Mouse (Mus musculus) heart, embryonic 13.5 days (tissue): ENCODE results near the gene Togaram2. TPM values are rescaled to one million over a fixed set of nuclear protein-coding genes. Genes with fewer than 3 reads are reported as not detected.
"Not testable (repeated sequence)": the region's sequence is repeated elsewhere in the genome, so short reads cannot be mapped to it uniquely, and the experiment has no call there.

Experiments used
- ATAC-seq: fragments of 200-750 bp; cut with Nextera tagmentation; 2 replicates; pipeline ENCODE4 v1.8.0; 2017; ENCODE audit warnings: moderate TSS enrichment; ENCODE audit not compliant: insufficient number of reproducible peaks, low FRiP score, low TSS enrichment; ENCODE audit errors: extremely low read depth
- H3K27ac ChIP-seq: fragments of 300-500 bp; sonication (generic); replicated peaks from 2 replicates; pipeline ENCODE4 v1.5.1; 2015; ENCODE audit warnings: moderate library complexity, mild to moderate bottlenecking, inconsistent platforms
- H3K27me3 ChIP-seq: fragments of 300-500 bp; sonication (generic); replicated peaks from 2 replicates; pipeline ENCODE4 v1.6.1; 2015; ENCODE audit warnings: mild to moderate bottlenecking, inconsistent platforms
- H3K36me3 ChIP-seq: fragments of 300-500 bp; sonication (generic); 2 replicates; pipeline ENCODE4 v1.6.1; 2015; ENCODE audit warnings: mild to moderate bottlenecking, inconsistent platforms
- H3K4me1 ChIP-seq: fragments of 300-500 bp; sonication (generic); 2 replicates; pipeline ENCODE4 v1.6.1; 2015; ENCODE audit warnings: inconsistent platforms
- H3K4me2 ChIP-seq: fragments of 300-500 bp; sonication (generic); 2 replicates; pipeline ENCODE4 v1.6.1; 2015; ENCODE audit warnings: inconsistent platforms, mild to moderate bottlenecking, moderate library complexity
- H3K4me3 ChIP-seq: fragments of 300-500 bp; sonication (generic); 2 replicates; pipeline ENCODE4 v1.5.1; 2015; ENCODE audit warnings: moderate library complexity, mild to moderate bottlenecking, inconsistent platforms
- H3K9ac ChIP-seq: fragments of 300-500 bp; sonication (generic); 2 replicates; pipeline ENCODE4 v1.6.1; 2015; ENCODE audit warnings: inconsistent platforms, mild to moderate bottlenecking, moderate library complexity
- H3K9me3 ChIP-seq: fragments of 300-500 bp; sonication (generic); 2 replicates; pipeline ENCODE4 v1.6.1; 2016; ENCODE audit warnings: inconsistent platforms
- WGBS: fragments of 180-500 bp; shearing (Covaris S2); methylation state at CpG from one replicate; pipeline ENCODE4 v1.1.7; 2015; ENCODE audit warnings: mixed read lengths; 5-methylcytosine and 5-hydroxymethylcytosine counted together
- polyA plus RNA-seq: library from polyadenylated mRNA; unstranded; fragments of >200 nt; fragmentation: Nextera tagmentation; extraction: Ambion mirVana; gene quantifications from 2 replicates; pipeline ENCODE4 v1.2.1, GENCODE M21; 2015

Gene Togaram2
- polyA plus RNA-seq, 1 experiment from 2014 or later: 2.3 TPM

GRCm38 (mm10) chr17:71730655-71731054, 57.6 kb downstream of the Togaram2 start:
- no peak overlapping the region for H3K4me3 ChIP-seq
- no peaks in the 10 kb centered on the region for H3K9me3 ChIP-seq
- H3K9ac ChIP-seq: no peak overlapping the region
- H3K4me1 ChIP-seq: peaks cover 12% of the 10 kb centered on the region
- WGBS: 38% methylated on average over 2 of the region's 2 CpGs
- no peak for ATAC-seq
- H3K27ac ChIP-seq: 0 out of 2 replicates have a peak overlapping the region, but pooled peaks have one; percentile 12
- no peaks in the 10 kb centered on the region for H3K36me3 ChIP-seq
- no peak overlapping the region for H3K4me2 ChIP-seq
- H3K27me3 ChIP-seq: no peaks in the 10 kb centered on the region

GRCm38 (mm10) chr17:71736442-71736841, 63.4 kb downstream of the Togaram2 start:
- Histone ChIP-seq H3K36me3 (no peaks in the 10 kb centered on the region), H3K4me2 (no peak overlapping the region), H3K27me3 (no peaks in the 10 kb centered on the region), H3K4me3 (no peak overlapping the region), H3K4me1 (peaks cover 10% of the 10 kb centered on the region), H3K27ac (no peak overlapping the region), H3K9ac (no peak overlapping the region), H3K9me3 (no peaks in the 10 kb centered on the region)
- ATAC-seq: no peak
- WGBS: 47% methylated on average over 3 of the region's 3 CpGs

GRCm38 (mm10) chr17:71742156-71742555, 69.1 kb downstream of the Togaram2 start:
- no peak overlapping the region for H3K4me3 ChIP-seq
- 76% methylated on average over 3 of the region's 3 CpGs for WGBS
- ATAC-seq: no peak
- no peaks in the 10 kb centered on the region for H3K36me3 ChIP-seq
- H3K4me2 ChIP-seq: no peak overlapping the region
- H3K9ac ChIP-seq: no peak overlapping the region
- no peaks in the 10 kb centered on the region for H3K9me3 ChIP-seq
- no peak overlapping the region for H3K27ac ChIP-seq
- peaks cover 12% of the 10 kb centered on the region for H3K4me1 ChIP-seq
- no peaks in the 10 kb centered on the region for H3K27me3 ChIP-seq

DNA sequence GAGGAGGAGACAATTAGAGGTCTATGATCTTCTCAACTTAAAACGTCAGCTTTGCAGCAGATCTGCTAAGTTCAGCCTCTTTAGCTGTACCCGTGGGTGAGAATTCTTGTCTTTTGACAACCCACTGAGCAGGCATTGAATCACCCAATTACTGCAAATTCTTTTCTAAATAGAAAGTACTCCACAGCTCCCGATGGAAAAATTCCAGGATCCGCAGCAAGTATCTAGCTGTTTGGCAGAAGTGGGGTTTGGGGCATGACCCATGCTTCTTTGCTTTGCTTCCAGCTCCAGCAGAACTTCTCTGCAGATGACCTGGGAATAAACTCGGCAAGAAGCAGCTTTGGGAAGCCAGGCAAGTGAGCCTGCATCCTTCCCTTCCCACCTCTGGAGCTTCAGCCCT, 69.9 kb downstream of the Togaram2 start:
- Histone ChIP-seq H3K27ac (no peak overlapping the region), H3K4me1 (peaks cover 12% of the 10 kb centered on the region), H3K27me3 (no peaks in the 10 kb centered on the region), H3K9me3 (no peaks in the 10 kb centered on the region), H3K4me3 (no peak overlapping the region), H3K36me3 (no peaks in the 10 kb centered on the region), H3K9ac (0 out of 2 replicates have a peak overlapping the region, but pooled peaks have one; percentile 14), H3K4me2 (no peak overlapping the region)
- 38% methylated on average over 5 of the region's 5 CpGs for WGBS
- no peak for ATAC-seq

GRCm38 (mm10) chr17:71746114-71746513, 73.1 kb downstream of the Togaram2 start:
- Histone ChIP-seq H3K27ac (no peak overlapping the region), H3K9ac (no peak overlapping the region), H3K4me2 (no peak overlapping the region), H3K9me3 (no peaks in the 10 kb centered on the region), H3K27me3 (no peaks in the 10 kb centered on the region; the same call in 1 of the 2 replicates), H3K4me3 (no peak overlapping the region), H3K4me1 (peaks cover 14% of the 10 kb centered on the region), H3K36me3 (no peaks in the 10 kb centered on the region)
- WGBS: 83% methylated on average over 9 of the region's 9 CpGs
- no peak for ATAC-seq

DNA sequence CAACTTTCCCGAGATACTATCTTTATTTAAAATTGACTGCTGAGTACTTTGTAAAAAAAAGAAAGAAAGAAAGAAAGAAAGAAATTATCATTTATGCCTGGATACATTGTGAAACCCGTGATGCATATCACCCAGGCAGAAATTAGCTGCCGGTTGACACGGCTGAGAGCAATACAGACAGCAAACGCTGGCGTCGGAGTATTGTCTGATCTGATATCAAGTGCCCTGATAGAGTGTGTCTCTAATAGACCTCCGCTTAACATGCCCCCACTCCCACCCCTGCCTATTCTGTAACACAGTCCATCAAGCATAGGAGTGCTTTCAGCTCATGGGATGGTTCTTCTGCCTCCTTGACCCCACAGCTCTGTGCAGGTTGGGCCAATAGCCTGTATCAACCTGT, 74.5 kb downstream of the Togaram2 start:
- 64% methylated on average over 8 of the region's 8 CpGs for WGBS
- H3K4me3 ChIP-seq: no peak overlapping the region
- H3K9me3 ChIP-seq: no peaks in the 10 kb centered on the region
- no peak for ATAC-seq
- no peaks in the 10 kb centered on the region; the same call in none of the 2 replicates for H3K27me3 ChIP-seq
- H3K4me1 ChIP-seq: peaks cover 14% of the 10 kb centered on the region
- H3K9ac ChIP-seq: no peak overlapping the region
- no peak overlapping the region for H3K4me2 ChIP-seq
- H3K27ac ChIP-seq: no peak overlapping the region
- no peaks in the 10 kb centered on the region for H3K36me3 ChIP-seq

DNA sequence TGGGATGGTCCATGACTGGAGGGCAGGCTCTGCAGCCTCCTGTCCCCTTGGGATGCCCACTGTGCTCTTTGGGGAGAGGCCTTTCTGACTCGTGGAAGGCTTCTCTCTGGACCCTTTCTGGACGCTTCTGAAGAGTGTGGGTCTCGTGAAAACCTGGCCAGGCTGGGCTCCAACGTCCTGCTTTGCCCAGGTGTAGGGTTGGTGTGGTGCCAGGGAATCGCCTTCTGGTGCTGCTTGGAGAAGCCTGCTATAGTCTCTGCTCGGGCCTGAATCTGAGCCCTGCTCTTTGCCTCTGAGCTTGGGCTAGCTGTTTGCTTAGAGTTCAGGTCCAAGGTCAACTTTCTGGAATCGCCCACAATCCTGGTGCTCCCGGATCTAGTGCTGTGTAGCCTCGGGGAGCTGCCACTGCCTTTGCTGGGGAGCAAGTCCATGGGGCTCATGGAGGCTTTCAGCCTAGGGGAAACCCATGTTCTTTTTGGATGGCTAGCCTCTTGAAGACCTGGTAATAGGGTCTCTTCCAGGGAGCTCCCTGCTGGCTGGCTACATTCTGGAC, 76.6 kb downstream of the Togaram2 start:
- 77% methylated on average over 9 of the region's 9 CpGs for WGBS
- no peaks in the 10 kb centered on the region; the same call in none of the 2 replicates for H3K27me3 ChIP-seq
- H3K4me1 ChIP-seq: peaks cover 9% of the 10 kb centered on the region; the same call in 1 of the 2 replicates
- no peak overlapping the region for H3K4me2 ChIP-seq
- no peak for ATAC-seq
- no peaks in the 10 kb centered on the region for H3K36me3 ChIP-seq
- no peak overlapping the region for H3K9ac ChIP-seq
- no peaks in the 10 kb centered on the region for H3K9me3 ChIP-seq
- H3K4me3 ChIP-seq: no peak overlapping the region
- no peak overlapping the region for H3K27ac ChIP-seq

DNA sequence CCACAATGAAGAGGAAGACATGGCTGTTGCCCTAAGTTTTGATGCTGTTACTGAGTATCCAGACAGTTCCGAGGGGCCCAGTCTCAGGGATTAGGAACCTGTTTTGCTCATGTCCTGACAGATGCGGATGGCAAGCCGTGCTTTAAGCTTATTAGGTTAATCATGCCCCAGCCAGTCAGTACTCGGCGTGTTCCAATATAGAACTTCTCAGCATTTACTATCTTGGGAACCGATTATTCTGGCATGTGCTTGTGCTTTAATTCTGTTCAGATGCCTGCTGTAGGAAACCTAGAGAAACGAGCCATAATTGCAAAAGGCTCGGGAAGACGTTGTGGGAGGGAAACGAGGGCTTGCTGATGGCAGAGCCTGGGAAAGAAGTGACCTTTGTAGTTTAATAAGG, 79.8 kb downstream of the Togaram2 start, which contains the start of gene Pcare:
Gene Pcare, minus strand, starts transcription at position 64 of the 400 bp plus-strand sequence.
- no peaks in the 10 kb centered on the region; the same call in none of the 2 replicates for H3K27me3 ChIP-seq
- no peak within 1 kb of the TSS for H3K27ac ChIP-seq
- H3K4me3 ChIP-seq: no peak within 1 kb of the TSS
- H3K9me3 ChIP-seq: no peaks in the 10 kb centered on the region
- ATAC-seq: no peak
- no peak within 1 kb of the TSS for H3K9ac ChIP-seq
- 60% methylated on average over 10 of the region's 10 CpGs for WGBS
- no peak within 1 kb of the TSS for H3K4me2 ChIP-seq
- H3K4me1 ChIP-seq: 0 out of 2 replicates have a peak, but pooled peaks cover 5% of the 10 kb centered on the region
- no peaks in the 10 kb centered on the region for H3K36me3 ChIP-seq

DNA sequence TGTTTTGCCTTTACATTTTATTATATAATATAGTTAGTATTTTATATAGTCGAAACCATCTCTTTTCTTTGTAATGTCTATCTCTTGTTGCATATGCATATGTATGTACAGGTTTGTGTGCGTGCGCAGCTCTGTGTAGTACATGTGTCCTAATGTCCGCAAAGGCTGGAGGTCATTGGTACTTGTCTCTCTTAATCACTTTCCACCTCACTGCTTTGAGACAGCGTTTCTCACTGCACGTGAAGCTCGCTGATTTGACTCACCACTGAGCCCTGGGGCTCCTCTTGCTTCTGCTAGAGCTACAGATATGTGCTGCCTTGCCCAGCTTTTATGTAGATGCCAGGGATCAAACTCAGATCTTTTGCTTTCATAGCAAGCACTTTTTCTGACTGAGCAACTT, 87.5 kb downstream of the Togaram2 start:
- no peaks in the 10 kb centered on the region for H3K4me1 ChIP-seq
- H3K27me3 ChIP-seq: no peaks in the 10 kb centered on the region
- no peak overlapping the region for H3K27ac ChIP-seq
- peaks cover 12% of the 10 kb centered on the region; the same call in 1 of the 2 replicates for H3K9me3 ChIP-seq
- H3K36me3 ChIP-seq: no peaks in the 10 kb centered on the region
- WGBS: 74% methylated on average over 7 of the region's 7 CpGs
- no peak overlapping the region for H3K4me2 ChIP-seq
- no peak overlapping the region for H3K4me3 ChIP-seq
- ATAC-seq: no peak
- H3K9ac ChIP-seq: no peak overlapping the region

DNA sequence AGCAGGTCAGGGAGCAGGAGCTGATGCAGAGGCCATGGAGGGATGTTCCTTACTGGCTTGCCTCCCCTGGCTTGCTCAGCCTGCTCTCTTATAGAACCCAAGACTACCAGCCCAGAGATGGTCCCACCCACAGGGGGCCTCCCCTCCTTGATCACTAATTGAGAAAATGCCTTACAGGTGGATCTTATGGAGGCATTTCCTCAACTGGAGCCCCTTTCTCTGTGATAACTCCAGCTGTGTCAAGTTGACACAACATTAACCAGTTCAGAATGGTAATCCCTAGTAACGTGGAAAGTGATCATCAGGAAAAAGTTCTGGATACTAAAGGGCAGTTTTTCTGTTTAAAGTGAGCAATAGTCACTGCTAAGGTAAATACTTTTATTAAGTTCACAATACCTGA, 95.1 kb downstream of the Togaram2 start, which contains the start of gene Clip4:
Gene Clip4, plus strand, starts transcription at position 301 of the 400 bp plus-strand sequence.
- not testable (repeated sequence) for H3K36me3 ChIP-seq, H3K27ac ChIP-seq, H3K9ac ChIP-seq, ATAC-seq, H3K4me3 ChIP-seq, H3K27me3 ChIP-seq, H3K4me1 ChIP-seq, H3K4me2 ChIP-seq
- H3K9me3 ChIP-seq: peaks cover 12% of the 10 kb centered on the region; the same call in 1 of the 2 replicates
- 70% methylated on average over 1 of the region's 1 CpGs for WGBS

- Histone ChIP-seq H3K9me3 (peaks cover 2% of the 10 kb centered on the region; the same call in 1 of the 2 replicates), H3K4me1 (peaks cover 7% of the 10 kb centered on the region; the same call in 1 of the 2 replicates), H3K27me3 (no peaks in the 10 kb centered on the region), H3K36me3 (no peaks in the 10 kb centered on the region), H3K4me3 (no peak overlapping the region), H3K27ac (no peak overlapping the region), H3K9ac (no peak overlapping the region), H3K4me2 (no peak overlapping the region)
- WGBS: 64% methylated on average over 6 of the region's 6 CpGs
- no peak for ATAC-seq
Observed at GRCm38 (mm10) chr17:71769564-71769963, 96.5 kb downstream of the Togaram2 start.

DNA sequence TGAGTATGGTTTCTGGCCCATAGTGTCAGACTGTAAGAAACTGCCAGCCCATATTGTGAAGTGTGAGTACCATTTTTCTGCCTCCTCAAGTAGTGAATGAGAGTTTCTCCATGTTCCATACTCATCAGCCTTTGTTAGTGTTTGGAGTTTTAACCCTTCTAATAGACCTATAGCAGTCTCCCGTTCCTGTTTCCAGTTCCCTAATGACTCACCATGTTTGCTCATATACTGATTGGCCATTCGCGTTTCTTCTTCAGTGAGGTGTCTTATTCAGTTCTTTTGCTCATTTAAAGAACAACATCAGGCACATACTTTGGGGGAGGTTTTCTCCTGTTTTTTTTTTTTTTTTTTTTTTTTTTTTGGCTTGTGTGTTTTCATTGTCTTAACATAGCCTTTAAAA, 97.6 kb downstream of the Togaram2 start:
- Histone ChIP-seq H3K27me3 (no peaks in the 10 kb centered on the region), H3K9ac (no peak overlapping the region), H3K27ac (no peak overlapping the region), H3K4me2 (no peak overlapping the region), H3K9me3 (no peaks in the 10 kb centered on the region), H3K36me3 (no peaks in the 10 kb centered on the region), H3K4me3 (no peak overlapping the region), H3K4me1 (peaks cover 7% of the 10 kb centered on the region; the same call in 1 of the 2 replicates)
- WGBS: 89% methylated on average over 3 of the region's 3 CpGs
- ATAC-seq: no peak
